Mouse (Mus musculus) thymus, adult 2 months (tissue): Measurements from ENCODE around the gene Tceanc2. TPM values are rescaled to one million over a fixed set of nuclear protein-coding genes. Genes with fewer than 3 reads are reported as not detected.

Experiments used
- DNase-seq: peaks from one replicate; pipeline ENCODE4 v3.0.0; 2021
- H3K27ac ChIP-seq: fragments of 200-500 bp; 2 replicates; pipeline ENCODE4 v1.5.1; 2012; ENCODE audit warnings: low read length, control low read depth; ENCODE audit not compliant: control insufficient read depth, insufficient read depth
- H3K27me3 ChIP-seq: fragments of 200-500 bp; 2 replicates; pipeline ENCODE4 v1.6.1; 2012; ENCODE audit warnings: mild to moderate bottlenecking, low read length, moderate library complexity, mixed read lengths; ENCODE audit not compliant: control insufficient read depth, insufficient read depth
- H3K36me3 ChIP-seq: fragments of 200-500 bp; 2 replicates; pipeline ENCODE4 v1.6.1; 2012; ENCODE audit warnings: mild to moderate bottlenecking, low read length, moderate library complexity; ENCODE audit not compliant: control insufficient read depth, insufficient read depth
- H3K4me1 ChIP-seq: fragments of 200-500 bp; replicated peaks from 2 replicates; pipeline ENCODE4 v1.6.1; 2012; ENCODE audit warnings: low read length; ENCODE audit not compliant: control insufficient read depth, insufficient read depth
- H3K4me3 ChIP-seq: fragments of 200-500 bp; 2 replicates; pipeline ENCODE4 v1.5.1; 2012; ENCODE audit warnings: mild to moderate bottlenecking, low read length, control low read depth, moderate library complexity; ENCODE audit not compliant: control insufficient read depth, insufficient read depth
- CTCF ChIP-seq: fragments of 200-500 bp; IDR thresholded peaks from 2 replicates; pipeline ENCODE4 v1.5.1; 2012; ENCODE audit warnings: mild to moderate bottlenecking, control low read depth, low read length, moderate library complexity, borderline replicate concordance; ENCODE audit not compliant: control insufficient read depth, poor library complexity, insufficient read depth; ENCODE audit errors: extremely low read depth
- POLR2A ChIP-seq: fragments of 200-500 bp; IDR thresholded peaks from 2 replicates; pipeline ENCODE4 v1.6.1; 2012; ENCODE audit warnings: mild to moderate bottlenecking, low read length, control low read depth, moderate library complexity; ENCODE audit not compliant: control insufficient read depth, poor library complexity, insufficient read depth; ENCODE audit errors: extremely low read depth
- WGBS: fragments of 180-500 bp; shearing (Covaris S2); methylation state at CpG from one replicate; pipeline ENCODE4 v1.1.7; 2018; 5-methylcytosine and 5-hydroxymethylcytosine counted together
- polyA plus RNA-seq: library from polyadenylated mRNA; depleted of rRNA; stranded (reverse); fragments of >200 nt; gene quantifications from 2 replicates; pipeline ENCODE4 v1.2.3, GENCODE M21; 2012

Gene Tceanc2
- polyA plus RNA-seq, 1 experiment = 13.8 TPM

DNA sequence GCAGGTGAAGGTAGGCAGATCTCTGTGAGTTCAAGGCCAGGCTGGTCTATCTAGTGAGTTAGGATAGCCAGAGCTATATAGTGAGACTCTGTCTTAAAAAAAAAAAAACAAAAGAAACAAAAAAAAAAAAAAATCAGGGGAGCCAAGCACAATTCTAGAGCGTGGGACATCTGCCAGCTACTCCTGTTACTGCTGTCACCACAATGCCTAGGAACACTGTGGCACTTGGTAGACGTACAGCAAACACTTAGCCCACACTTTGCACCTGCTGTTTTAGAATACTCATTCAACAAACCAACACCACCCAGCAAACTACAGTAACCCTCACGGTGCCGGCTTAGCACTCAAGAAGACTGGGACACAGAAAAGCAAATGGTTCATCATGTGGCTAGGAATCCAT is 32.5 kb upstream of the Tceanc2 start:
- H3K36me3 ChIP-seq = no peaks in the 10 kb centered on the region
- H3K27ac ChIP-seq = no peak overlapping the region
- TF ChIP-seq CTCF (no peak), POLR2A (no peak)
- no peaks in the 10 kb centered on the region for H3K27me3 ChIP-seq
- WGBS = 49% methylated on average over 4 of the region's 4 CpGs
- DNase-seq = no peak
- H3K4me3 ChIP-seq = no peak overlapping the region
- H3K4me1 ChIP-seq = peaks cover 16% of the 10 kb centered on the region

DNA sequence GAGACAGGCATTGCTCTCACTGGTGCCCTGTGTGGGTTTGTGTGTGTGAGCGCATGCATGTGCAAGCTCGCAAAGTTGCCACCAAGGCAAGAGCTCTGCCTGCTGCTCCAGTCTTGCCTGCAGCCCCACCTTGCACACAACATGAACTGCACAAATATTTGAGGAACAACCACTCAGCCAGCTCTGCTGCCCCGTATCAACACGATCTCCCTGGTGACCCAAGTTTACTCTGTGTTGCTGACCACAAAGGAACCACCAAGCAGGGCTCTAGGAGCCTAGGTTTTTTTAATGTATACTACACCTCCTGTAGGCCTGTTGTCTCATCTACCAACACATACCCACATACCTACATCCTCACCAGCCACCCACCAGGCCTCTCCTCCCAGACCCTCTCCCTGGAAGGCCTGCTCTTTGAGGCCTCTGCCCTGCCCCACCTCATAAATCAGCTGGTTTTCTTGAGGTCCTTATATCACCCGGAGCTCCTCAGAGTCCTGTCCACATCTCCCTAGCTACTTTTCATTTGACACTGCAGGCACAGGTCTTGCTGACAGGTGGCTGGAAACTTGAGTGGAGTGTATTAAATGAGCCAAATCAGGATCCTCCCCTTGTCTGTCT is 31.7 kb upstream of the Tceanc2 start:
- DNase-seq = no peak
- TF ChIP-seq CTCF (no peak), POLR2A (no peak)
- no peak overlapping the region for H3K4me3 ChIP-seq
- no peaks in the 10 kb centered on the region for H3K36me3 ChIP-seq
- no peak overlapping the region for H3K27ac ChIP-seq
- WGBS = 14% methylated on average over 5 of the region's 5 CpGs
- no peaks in the 10 kb centered on the region for H3K27me3 ChIP-seq
- peaks cover 16% of the 10 kb centered on the region for H3K4me1 ChIP-seq

DNA sequence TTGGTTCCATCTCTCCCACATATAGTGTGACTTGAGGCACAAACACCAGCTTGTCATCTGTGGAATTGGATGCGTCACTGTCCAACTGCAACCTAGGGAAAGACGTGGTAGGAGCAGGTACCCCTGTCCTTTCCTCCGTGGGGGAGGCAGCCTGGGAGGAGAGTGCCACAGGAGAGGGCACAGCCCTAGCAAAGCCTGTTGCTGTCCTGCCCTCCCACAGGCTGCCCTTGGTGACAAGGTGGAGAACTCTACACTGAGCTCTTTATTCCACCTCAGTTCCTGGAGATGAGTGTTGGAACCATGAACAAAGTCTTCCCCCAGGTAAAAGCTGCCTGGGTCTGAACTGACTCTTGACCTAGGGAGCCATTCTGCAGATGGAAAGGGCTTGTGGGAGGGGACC is 30.0 kb upstream of the Tceanc2 start, which contains the start of gene Ldlrad1:
Gene Ldlrad1, plus strand, starts transcription at position 301 of the 400 bp plus-strand sequence.
- DNase-seq = no peak
- TF ChIP-seq CTCF (no peak), POLR2A (no peak)
- Histone ChIP-seq H3K27ac (no peak within 1 kb of the TSS), H3K27me3 (no peaks in the 10 kb centered on the region), H3K4me3 (no peak within 1 kb of the TSS), H3K4me1 (peaks cover 16% of the 10 kb centered on the region), H3K36me3 (peaks cover 7% of the 10 kb centered on the region; the same call in 1 of the 2 replicates)
- 95% methylated on average over 3 of the region's 3 CpGs for WGBS

DNA sequence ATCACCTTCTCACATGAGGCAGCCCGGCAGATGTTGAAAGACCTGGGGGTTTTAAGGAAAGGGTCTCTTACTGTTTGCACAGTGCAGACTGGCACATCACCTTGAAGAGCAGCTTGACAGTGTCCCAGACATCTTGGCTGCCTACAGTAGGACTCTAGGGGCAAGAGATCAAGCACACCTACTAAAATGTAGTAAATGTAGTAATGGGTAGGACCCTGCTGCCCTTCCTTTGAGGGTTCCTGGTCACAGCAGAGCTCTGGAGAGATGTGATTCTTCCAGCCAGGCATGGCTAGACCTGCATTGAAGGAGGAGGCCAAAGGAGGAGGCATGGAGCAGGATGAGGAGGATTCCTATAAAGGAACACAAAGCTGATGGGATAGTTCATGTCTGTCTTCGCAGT is 28.1 kb upstream of the Tceanc2 start:
- DNase-seq = no peak
- H3K4me3 ChIP-seq = no peak overlapping the region
- 97% methylated on average over 2 of the region's 2 CpGs for WGBS
- peaks cover 20% of the 10 kb centered on the region for H3K36me3 ChIP-seq
- H3K4me1 ChIP-seq = peaks cover 20% of the 10 kb centered on the region
- H3K27me3 ChIP-seq = no peaks in the 10 kb centered on the region
- H3K27ac ChIP-seq = no peak overlapping the region
- TF ChIP-seq POLR2A = no peak
- TF ChIP-seq CTCF = no peak

DNA sequence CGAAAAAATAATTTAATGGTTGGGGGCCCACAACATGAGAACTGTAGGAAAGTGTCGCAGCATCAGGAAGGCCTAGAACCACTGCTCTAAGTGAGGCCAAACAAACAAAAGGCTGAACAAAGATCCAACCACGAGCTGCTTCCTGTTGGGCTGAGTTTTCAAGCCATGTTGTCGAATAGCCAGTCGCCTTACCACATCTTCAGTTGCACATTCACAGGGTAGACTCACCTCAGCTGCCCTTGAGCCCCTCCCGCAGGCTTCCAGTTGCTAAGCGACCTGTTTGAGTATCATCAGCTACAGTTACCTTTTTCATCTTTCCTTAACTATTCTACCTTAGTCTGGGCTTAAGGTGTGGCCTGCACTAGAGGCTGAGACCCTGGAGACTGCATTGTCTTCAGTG is 24.1 kb upstream of the Tceanc2 start:
- no peaks in the 10 kb centered on the region for H3K27me3 ChIP-seq
- H3K4me1 ChIP-seq = peaks cover 9% of the 10 kb centered on the region
- DNase-seq = no peak
- H3K4me3 ChIP-seq = no peak overlapping the region
- TF ChIP-seq POLR2A (no peak), CTCF (no peak)
- H3K36me3 ChIP-seq = peaks cover 60% of the 10 kb centered on the region
- H3K27ac ChIP-seq = no peak overlapping the region
- 75% methylated on average over 7 of the region's 7 CpGs for WGBS

DNA sequence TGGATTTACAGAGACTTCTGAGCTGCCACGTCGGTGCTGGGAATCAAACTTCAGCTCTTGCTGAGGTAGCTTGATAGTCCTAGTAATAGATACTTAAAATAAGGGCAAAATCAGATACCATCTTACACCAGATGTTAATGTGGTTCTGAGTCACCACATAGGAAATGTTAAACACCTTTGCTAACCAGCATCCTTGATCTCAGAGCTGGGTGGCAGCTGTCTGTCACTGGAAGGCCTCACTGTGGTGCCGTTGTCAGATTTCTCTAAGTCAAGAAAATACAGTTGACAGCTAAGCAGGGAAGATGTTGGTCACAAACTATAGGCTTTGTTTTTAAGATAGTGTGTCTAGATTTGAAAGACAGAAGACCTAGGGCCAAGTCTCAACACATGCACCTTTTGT is 22.9 kb upstream of the Tceanc2 start:
- H3K36me3 ChIP-seq = peaks cover 71% of the 10 kb centered on the region
- DNase-seq = peak; percentile 19
- WGBS = 10% methylated on average over 3 of the region's 3 CpGs

More for the DNA sequence above, 22.9 kb upstream of the Tceanc2 start:
- TF ChIP-seq POLR2A (no peak), CTCF (no peak)
- Histone ChIP-seq H3K27ac (no peak overlapping the region), H3K27me3 (no peaks in the 10 kb centered on the region), H3K4me1 (peaks cover 9% of the 10 kb centered on the region), H3K4me3 (no peak overlapping the region)
